Mouse (Mus musculus) G1E-ER4 (cell line): Measurements from ENCODE around the gene Tars. TPM values are rescaled to one million over a fixed set of nuclear protein-coding genes. Genes with fewer than 3 reads are reported as not detected.

Experiments
- GATA1 ChIP-seq: IDR thresholded peaks from one replicate; pipeline ENCODE4 v1.8.0; 2012; ENCODE audit warnings: low read length, inconsistent platforms
- polyA plus RNA-seq: library from polyadenylated mRNA; stranded (reverse); fragments of >175 nt; gene quantifications from 2 replicates; pipeline ENCODE4 v1.2.3, GENCODE M21; 2012

Tars gene
- polyA plus RNA-seq, 1 experiment, result 43.5 TPM

DNA sequence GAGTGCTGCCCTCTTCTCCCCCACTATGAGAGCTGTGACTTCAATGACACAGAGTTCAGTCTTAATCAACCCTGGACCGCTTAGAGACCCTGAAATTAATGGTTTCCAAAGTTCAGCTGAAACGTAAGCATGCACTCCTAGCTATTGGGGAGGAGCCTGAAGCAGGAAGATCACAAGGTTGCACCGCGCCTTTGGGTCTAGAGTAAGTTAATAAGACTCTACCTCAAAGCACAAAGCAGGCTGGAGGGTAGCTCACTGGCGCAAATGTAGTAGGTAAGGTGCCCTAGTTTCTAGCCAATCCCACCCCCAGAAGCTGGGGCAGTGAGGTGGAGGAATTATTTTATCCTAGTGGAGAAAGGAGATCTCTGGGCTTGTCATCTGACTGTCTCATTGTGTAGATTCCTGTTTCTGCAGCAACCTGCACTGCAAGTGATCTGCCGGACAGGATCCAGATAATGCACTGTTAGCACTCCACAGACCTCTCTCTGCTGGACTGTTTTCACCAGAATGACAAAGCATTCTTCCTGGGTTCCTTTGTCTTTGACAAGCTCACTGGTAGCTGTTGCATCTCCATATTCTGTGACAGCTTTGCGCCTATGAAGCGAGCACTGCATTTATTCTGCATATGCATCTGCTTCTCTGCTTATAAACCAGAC lies 19.9 kb downstream of the Tars start:
- TF ChIP-seq GATA1, result no peak

DNA sequence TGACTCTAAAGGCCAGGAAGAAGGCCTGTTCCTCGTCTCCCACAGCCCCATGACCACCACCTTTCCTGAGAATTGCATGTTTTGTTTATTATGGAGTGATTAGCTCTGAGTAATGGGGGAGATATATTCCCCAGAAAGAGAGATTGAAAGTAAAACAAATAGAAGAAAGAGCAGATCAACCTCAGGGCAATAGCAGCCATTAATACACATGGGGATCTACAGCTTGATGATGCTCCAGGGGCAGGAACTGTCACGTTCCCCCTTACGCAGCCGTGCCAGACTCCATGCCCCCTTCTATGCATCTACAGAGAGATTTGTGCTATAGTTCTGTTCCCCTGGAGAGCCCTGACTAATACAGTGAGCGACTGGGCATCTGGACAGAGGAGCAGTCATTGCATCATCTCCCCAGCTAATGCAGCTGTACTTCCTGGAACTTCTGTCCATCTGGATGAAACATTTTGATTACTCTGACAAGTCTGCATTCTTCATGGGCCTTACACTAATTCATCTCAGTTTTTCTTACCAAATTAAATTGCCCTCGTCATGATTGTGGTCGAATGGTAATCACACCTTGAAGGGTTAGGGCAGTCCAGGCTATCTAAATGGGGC lies 28.9 kb downstream of the Tars start:
- no peak for TF ChIP-seq GATA1

DNA sequence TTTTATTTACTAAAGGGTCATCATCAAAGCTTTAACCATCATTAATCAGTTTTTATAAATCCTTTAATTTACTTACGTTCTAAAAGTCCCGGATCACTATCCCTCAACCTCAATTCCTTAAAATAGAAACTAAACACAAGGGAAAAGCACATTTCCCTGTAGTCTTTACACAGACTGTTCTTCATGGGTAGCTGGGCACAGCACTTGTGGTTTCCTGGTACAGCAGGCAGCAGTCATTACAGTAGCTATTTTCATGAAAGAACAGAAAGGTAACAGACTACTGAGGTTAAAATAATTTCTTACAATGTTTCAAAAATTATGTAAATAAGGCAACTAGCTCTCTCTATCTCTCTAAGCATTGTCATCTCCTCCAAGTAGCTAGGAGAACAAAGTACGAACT lies 29.9 kb downstream of the Tars start:
- no peak for TF ChIP-seq GATA1

DNA sequence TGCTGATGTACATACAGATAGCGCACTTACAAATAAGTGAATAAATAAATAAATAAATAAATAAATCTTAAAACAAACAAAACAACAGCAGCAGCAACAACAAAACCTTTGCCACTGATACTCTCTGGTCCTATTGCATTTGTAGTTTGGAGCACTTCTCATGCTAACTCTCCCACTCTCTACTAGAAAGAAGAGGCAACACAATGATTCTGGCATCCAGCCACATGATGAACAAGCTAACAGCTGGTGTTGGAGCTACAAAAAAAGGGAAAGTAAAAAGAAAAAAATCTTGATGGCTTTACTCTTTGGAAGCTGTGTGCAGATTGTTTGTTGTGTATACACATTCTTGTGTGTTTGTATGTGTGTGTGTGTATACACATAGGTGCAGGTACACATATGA lies 34.7 kb downstream of the Tars start:
- TF ChIP-seq GATA1, result no peak

GRCm38 (mm10) chr15:11364112-11364511 lies 35.4 kb downstream of the Tars start:
- TF ChIP-seq GATA1, result no peak

- no peak for TF ChIP-seq GATA1
Measured at GRCm38 (mm10) chr15:11361824-11362223, 37.6 kb downstream of the Tars start.

GRCm38 (mm10) chr15:11360888-11361287 lies 38.6 kb downstream of the Tars start:
- no peak for TF ChIP-seq GATA1

GRCm38 (mm10) chr15:11357501-11357900 lies 42.0 kb downstream of the Tars start:
- TF ChIP-seq GATA1, result no peak

DNA sequence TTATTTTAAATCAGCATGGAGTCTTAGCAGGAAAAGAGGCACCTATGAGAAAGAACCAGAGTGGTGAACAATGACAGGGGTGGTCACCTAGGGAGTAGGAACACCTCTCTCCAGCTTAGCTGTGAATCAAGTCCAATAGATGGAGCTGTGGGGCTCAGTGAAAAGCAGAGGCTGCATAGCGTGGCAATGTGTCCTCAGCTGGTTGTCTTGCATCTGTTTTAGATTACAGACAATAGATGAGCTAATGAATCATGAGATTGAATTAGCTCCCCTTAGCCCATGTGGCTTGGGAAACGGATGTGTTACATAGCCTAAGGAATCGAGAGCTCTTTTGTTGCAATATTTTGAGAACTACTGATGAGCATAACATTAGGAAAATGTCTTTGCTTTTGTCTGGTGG lies 43.6 kb downstream of the Tars start:
- TF ChIP-seq GATA1, result no peak

DNA sequence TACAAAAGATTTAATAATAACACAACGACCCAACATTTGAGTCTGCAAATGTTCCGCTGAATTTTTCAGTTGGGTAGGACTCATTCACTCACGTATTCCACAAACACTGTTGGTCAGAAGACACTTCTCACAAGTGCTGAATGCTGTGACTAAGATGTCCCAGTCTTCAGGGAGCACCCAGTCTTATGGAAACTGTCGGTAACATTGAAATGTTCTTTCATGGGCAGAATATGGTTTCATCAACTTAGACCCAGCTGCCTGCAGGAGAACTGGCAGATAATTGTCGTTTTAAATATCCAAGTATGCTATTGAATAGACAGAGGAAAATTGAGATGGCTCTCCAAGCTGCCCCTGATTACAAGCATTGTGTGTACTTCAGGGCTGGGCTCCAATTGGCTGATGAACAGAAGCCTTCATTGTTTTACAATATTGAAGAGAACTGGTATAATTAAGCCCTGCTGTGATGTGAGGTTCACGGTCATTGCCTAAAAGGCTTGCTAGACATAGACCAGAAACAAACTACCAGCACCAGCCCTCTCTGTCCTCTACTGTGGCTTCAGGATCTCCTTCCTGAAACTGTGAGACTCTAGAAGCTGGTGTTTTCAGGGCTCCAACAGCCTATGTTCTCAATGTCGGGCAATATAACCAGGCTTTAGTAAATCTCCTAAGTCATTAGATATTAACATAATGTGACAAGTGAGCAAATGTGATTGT lies 59.8 kb downstream of the Tars start:
- no peak for TF ChIP-seq GATA1
